Mouse (Mus musculus) MEL (cell line): ENCODE measurements around the gene Gclc. TPM values are rescaled to one million over a fixed set of nuclear protein-coding genes. Genes with fewer than 3 reads are reported as not detected.

Experiments used
- DNase-seq: peaks from one replicate; pipeline ENCODE4 v3.0.0; 2011; ENCODE audit warnings: low read depth, low spot score
- H3K27ac ChIP-seq: 2 replicates; pipeline ENCODE4 v1.5.1; 2012; ENCODE audit warnings: low read depth, mild to moderate bottlenecking, control low read depth, low read length, moderate library complexity; ENCODE audit not compliant: control insufficient read depth
- H3K27me3 ChIP-seq, 2 experiments: fragments of 150-350 bp in 1 of 2; sonication (generic) in 1 of 2; 2 replicates each; pipeline ENCODE4 v1.6.1; 2012; ENCODE audit warnings: low read length in 2 of 2, mild to moderate bottlenecking in 2 of 2, improper control_type of control experiment in 1 of 2, moderate library complexity in 1 of 2; ENCODE audit not compliant: insufficient read depth in 2 of 2, control insufficient read depth in 1 of 2
- H3K36me3 ChIP-seq, 2 experiments: 2 replicates each; pipeline ENCODE4 v1.6.1; 2012 to 2014; ENCODE audit warnings: low read length in 2 of 2, improper control_type of control experiment in 1 of 2, inconsistent platforms in 1 of 2, mild to moderate bottlenecking in 1 of 2; ENCODE audit not compliant: insufficient read depth in 2 of 2, control insufficient read depth in 1 of 2
- H3K4me1 ChIP-seq, 2 experiments: fragments of 150-350 bp in 1 of 2; sonication (generic) in 1 of 2; 2 replicates each; pipeline ENCODE4 v1.6.1; 2012; ENCODE audit warnings: low read length in 2 of 2, improper control_type of control experiment in 1 of 2, mild to moderate bottlenecking in 1 of 2; ENCODE audit not compliant: insufficient read depth in 2 of 2, control insufficient read depth in 1 of 2
- H3K4me3 ChIP-seq, 2 experiments: fragments of 150-350 bp in 1 of 2; sonication (generic) in 1 of 2; 2 replicates each; pipeline ENCODE4 v1.5.1; 2012; ENCODE audit warnings: low read depth in 2 of 2, low read length in 2 of 2, mild to moderate bottlenecking in 2 of 2, moderate library complexity in 2 of 2, control low read depth in 1 of 2, improper control_type of control experiment in 1 of 2; ENCODE audit not compliant: control insufficient read depth in 1 of 2, insufficient read depth in 1 of 2
- H3K79me2 ChIP-seq: 2 replicates; pipeline ENCODE4 v1.6.1; 2012; ENCODE audit warnings: mild to moderate bottlenecking, low read length, moderate library complexity; ENCODE audit not compliant: control insufficient read depth, poor library complexity, insufficient read depth
- H3K9ac ChIP-seq: 2 replicates; pipeline ENCODE4 v1.6.1; 2012; ENCODE audit warnings: low read depth, mild to moderate bottlenecking, control low read depth, low read length, moderate library complexity; ENCODE audit not compliant: control insufficient read depth, poor library complexity, severe bottlenecking
- H3K9me3 ChIP-seq: fragments of 150-350 bp; sonication (generic); replicated peaks from 2 replicates; pipeline ENCODE4 v1.6.1; 2012; ENCODE audit warnings: mild to moderate bottlenecking, low read length, improper control_type of control experiment, moderate library complexity; ENCODE audit not compliant: insufficient read depth
- CHD1 ChIP-seq: IDR thresholded peaks from 2 replicates; pipeline ENCODE4 v1.6.1; 2012; ENCODE audit warnings: low read depth, mild to moderate bottlenecking, inconsistent platforms, low read length, improper control_type of control experiment
- CTCF ChIP-seq, 3 experiments: IDR thresholded peaks in 2 of 3; conservative IDR thresholded peaks in 1 of 3; 2 replicates each; pipeline ENCODE4 v1.5.1; 2011 to 2012; ENCODE audit warnings: low read length in 3 of 3, low read depth in 2 of 3, mild to moderate bottlenecking in 2 of 3, improper control_type of control experiment in 1 of 3, inconsistent platforms in 1 of 3, mixed read lengths in 1 of 3, moderate library complexity in 1 of 3; ENCODE audit not compliant: control insufficient read depth in 1 of 3, insufficient read depth in 1 of 3, poor library complexity in 1 of 3, severe bottlenecking in 1 of 3
- E2F4 ChIP-seq: IDR thresholded peaks from 2 replicates; pipeline ENCODE4 v1.6.1; 2011; ENCODE audit warnings: low read depth, low read length, improper control_type of control experiment, borderline replicate concordance
- EP300 ChIP-seq, 2 experiments: IDR thresholded peaks; 2 replicates each; pipeline ENCODE4 v1.6.1; 2011; ENCODE audit warnings: improper control_type of control experiment in 2 of 2, low read length in 2 of 2, low read depth in 1 of 2, mild to moderate bottlenecking in 1 of 2
- MAX ChIP-seq: IDR thresholded peaks from 2 replicates; pipeline ENCODE4 v1.6.1; 2011; ENCODE audit warnings: low read length, improper control_type of control experiment
- MAZ ChIP-seq: IDR thresholded peaks from 2 replicates; pipeline ENCODE4 v1.6.1; 2012; ENCODE audit warnings: low read depth, mild to moderate bottlenecking, inconsistent platforms, low read length, improper control_type of control experiment
- MYB ChIP-seq: IDR thresholded peaks from 2 replicates; pipeline ENCODE4 v1.6.1; 2011; ENCODE audit warnings: mild to moderate bottlenecking, low read depth, low read length, improper control_type of control experiment
- NELFE ChIP-seq: IDR thresholded peaks from 2 replicates; pipeline ENCODE4 v1.6.1; 2011; ENCODE audit warnings: low read depth, low read length, improper control_type of control experiment
- NRF1 ChIP-seq: IDR thresholded peaks from 2 replicates; pipeline ENCODE4 v1.6.1; 2014; ENCODE audit warnings: low read depth, mild to moderate bottlenecking, inconsistent platforms, low read length, improper control_type of control experiment, moderate library complexity; ENCODE audit not compliant: poor library complexity, insufficient read depth, severe bottlenecking
- POLR2A ChIP-seq, 2 experiments: IDR thresholded peaks; 2 replicates each; pipeline ENCODE4 v1.6.1; 2011 to 2012; ENCODE audit warnings: low read length in 2 of 2, mild to moderate bottlenecking in 2 of 2, control low read depth in 1 of 2, improper control_type of control experiment in 1 of 2, low read depth in 1 of 2, moderate library complexity in 1 of 2; ENCODE audit not compliant: control insufficient read depth in 1 of 2, insufficient read depth in 1 of 2, poor library complexity in 1 of 2
- POLR2AphosphoS5 ChIP-seq: IDR thresholded peaks from 2 replicates; pipeline ENCODE4 v1.6.1; 2012; ENCODE audit warnings: low read depth, borderline replicate concordance, mild to moderate bottlenecking, inconsistent platforms, low read length, moderate library complexity, mixed read lengths
- RAD21 ChIP-seq: IDR thresholded peaks from 2 replicates; pipeline ENCODE4 v1.6.1; 2011; ENCODE audit warnings: mild to moderate bottlenecking, low read depth, low read length, improper control_type of control experiment
- RCOR1 ChIP-seq: IDR thresholded peaks from 2 replicates; pipeline ENCODE4 v1.6.1; 2012; ENCODE audit warnings: low read depth, mild to moderate bottlenecking, inconsistent platforms, low read length, improper control_type of control experiment
- SIN3A ChIP-seq: IDR thresholded peaks from 2 replicates; pipeline ENCODE4 v1.6.1; 2012; ENCODE audit warnings: low read length, improper control_type of control experiment, inconsistent platforms
- SMC3 ChIP-seq: IDR thresholded peaks from 2 replicates; pipeline ENCODE4 v1.6.1; 2011; ENCODE audit warnings: low read depth, low read length, improper control_type of control experiment
- TAL1 ChIP-seq: IDR thresholded peaks from 2 replicates; pipeline ENCODE4 v1.6.1; 2012; ENCODE audit warnings: mild to moderate bottlenecking, inconsistent platforms, low read length, moderate library complexity, mixed read lengths
- TBP ChIP-seq: IDR thresholded peaks from 2 replicates; pipeline ENCODE4 v1.8.0; 2011; ENCODE audit warnings: low read depth, low read length, improper control_type of control experiment
- TCF12 ChIP-seq: IDR thresholded peaks from 2 replicates; pipeline ENCODE4 v1.6.1; 2014; ENCODE audit warnings: low read depth, mild to moderate bottlenecking, inconsistent platforms, low read length, improper control_type of control experiment, moderate library complexity
- UBTF ChIP-seq: IDR thresholded peaks from 2 replicates; pipeline ENCODE4 v1.6.1; 2012; ENCODE audit warnings: low read depth, mild to moderate bottlenecking, inconsistent platforms, low read length, improper control_type of control experiment, moderate library complexity, borderline replicate concordance; ENCODE audit not compliant: insufficient read depth
- ZC3H11A ChIP-seq: IDR thresholded peaks from 2 replicates; pipeline ENCODE4 v1.6.1; 2012; ENCODE audit warnings: low read depth, mild to moderate bottlenecking, inconsistent platforms, low read length, improper control_type of control experiment
- ZKSCAN1 ChIP-seq: IDR thresholded peaks from 2 replicates; pipeline ENCODE4 v1.6.1; 2012; ENCODE audit warnings: low read depth, mild to moderate bottlenecking, inconsistent platforms, low read length, improper control_type of control experiment, moderate library complexity
- ZMIZ1 ChIP-seq: IDR thresholded peaks from 2 replicates; pipeline ENCODE4 v1.6.1; 2012; ENCODE audit warnings: low read depth, mild to moderate bottlenecking, inconsistent platforms, low read length, improper control_type of control experiment, moderate library complexity
- polyA plus RNA-seq, 2 experiments: library from polyadenylated mRNA; stranded (reverse) in 1 of 2; unstranded in 1 of 2; fragments of >175 nt in 1 of 2; fragments of >200 nt in 1 of 2; gene quantifications; 2 replicates each; pipeline versions ENCODE4 v1.2.1 to v1.2.4; 2012; ENCODE audit warnings: low replicate concordance in 2 of 2, low read depth in 1 of 2; ENCODE audit not compliant: insufficient read length in 2 of 2, insufficient read depth in 1 of 2, missing spikeins in 1 of 2
- total RNA-seq: library from RNA; depleted of rRNA; stranded (reverse); fragments of 300-350 nt; gene quantifications from 2 replicates; pipeline ENCODE4 v1.2.3, GENCODE M21; 2012

Gene Gclc
- total and polyA plus RNA-seq, 3 experiments: 22.6 to 84.8 (median 50.4) TPM

- H3K79me2 ChIP-seq: no peaks in the 10 kb centered on the region
- no peaks in the 10 kb centered on the region for H3K9me3 ChIP-seq
- no peak overlapping the region for H3K27ac ChIP-seq
- H3K36me3 ChIP-seq: peaks cover 0 to 40% of the 10 kb centered on the region in 2 experiments; a peak in 2 of 4 replicates
- no peak overlapping the region for H3K4me3 ChIP-seq
- H3K9ac ChIP-seq: no peak overlapping the region
- H3K27me3 ChIP-seq: no peaks in the 10 kb centered on the region
- DNase-seq: peak; percentile 14
- H3K4me1 ChIP-seq: no peaks in the 10 kb centered on the region
- TF ChIP-seq RAD21 (peak; percentile 64), CTCF (IDR thresholded peaks at IDR 0.05 in 2 of 3, conservative IDR thresholded peaks at IDR 0.05 in 1 of 3; ENCODE audit: control insufficient read depth in 1 of 3, insufficient read depth in 1 of 3, low read depth in 2 of 3, low read length in 3 of 3, poor library complexity in 1 of 3, severe bottlenecking in 1 of 3) (peak in 1 of 3 experiments; percentile 59; a peak in 3 of 6 replicates), ZC3H11A (peak; percentile 41; the same call in 1 of the 2 replicates), EP300 (IDR thresholded peaks at IDR 0.05; ENCODE audit: low read depth in 1 of 2, low read length in 2 of 2) (no peak), SMC3 (peak; percentile 53), SIN3A (no peak), E2F4 (no peak)
Observed at GRCm38 (mm10) chr9:77781453-77782163, 27.3 kb downstream of the Gclc start.

GRCm38 (mm10) chr9:77782201-77782600 is 27.9 kb downstream of the Gclc start:
- Histone ChIP-seq H3K9me3 (no peaks in the 10 kb centered on the region), H3K4me1 (no peaks in the 10 kb centered on the region), H3K27me3 (no peaks in the 10 kb centered on the region), H3K79me2 (no peaks in the 10 kb centered on the region), H3K4me3 (no peak overlapping the region), H3K9ac (no peak overlapping the region), H3K27ac (no peak overlapping the region), H3K36me3 (peaks cover 0 to 43% of the 10 kb centered on the region in 2 experiments; a peak in 2 of 4 replicates)
- TF ChIP-seq NELFE (no peak), POLR2AphosphoS5 (no peak), ZMIZ1 (no peak), TBP (no peak), TCF12 (no peak), MAZ (no peak), RCOR1 (no peak), ZC3H11A (no peak), RAD21 (no peak), ZKSCAN1 (no peak), TAL1 (no peak), POLR2A (IDR thresholded peaks at IDR 0.05; ENCODE audit: control insufficient read depth in 1 of 2, insufficient read depth in 1 of 2, low read depth in 1 of 2, low read length in 2 of 2, poor library complexity in 1 of 2) (no peak), CHD1 (no peak), NRF1 (no peak), MYB (no peak), UBTF (no peak), MAX (no peak)
- DNase-seq: no peak
